Mouse (Mus musculus): ENCODE data around the gene Ckap2l. TPM values are rescaled to one million over a fixed set of nuclear protein-coding genes. Genes with fewer than 3 reads are reported as not detected.

The Ckap2l gene
- polyA plus RNA-seq, 1 experiment from 2014 or later: 47.6 TPM

- no peak for DNase-seq (ENCODE audit: low spot score)
- WGBS: 79% methylated on average over 8 of the region's 8 CpGs
- H3K9ac ChIP-seq (ENCODE audit: low read depth, low read length): no peak overlapping the region
- H3K9me3 ChIP-seq (ENCODE audit: control insufficient read depth, low read length): no peaks in the 10 kb centered on the region
- H3K4me3 ChIP-seq (ENCODE audit: low read depth, low read length): no peak overlapping the region
- no peak overlapping the region for H3K4me2 ChIP-seq (ENCODE audit: low read depth, low read length)
- H3K27ac ChIP-seq (replicated peaks; ENCODE audit: low read depth, low read length): no peak overlapping the region
- no peaks in the 10 kb centered on the region for H3K4me1 ChIP-seq (ENCODE audit: control insufficient read depth, insufficient read depth, low read length)
- no peak for ATAC-seq (ENCODE audit: low read depth)
- no peaks in the 10 kb centered on the region for H3K27me3 ChIP-seq (replicated peaks; ENCODE audit: control insufficient read depth, insufficient read depth, low read length)
- no peaks in the 10 kb centered on the region for H3K36me3 ChIP-seq (ENCODE audit: control insufficient read depth, insufficient read depth, low read length)
These were observed 23.1 kb upstream of the Ckap2l start for GRCm38 (mm10) chr2:129320033-129320605.

GRCm38 (mm10) chr2:129315831-129316230, 18.8 kb upstream of the Ckap2l start:
- DNase-seq (ENCODE audit: low spot score): no peak
- Histone ChIP-seq H3K27ac (replicated peaks; ENCODE audit: low read depth, low read length) (no peak overlapping the region), H3K9ac (ENCODE audit: low read depth, low read length) (no peak overlapping the region), H3K4me1 (ENCODE audit: control insufficient read depth, insufficient read depth, low read length) (no peaks in the 10 kb centered on the region), H3K4me3 (ENCODE audit: low read depth, low read length) (no peak overlapping the region), H3K4me2 (ENCODE audit: low read depth, low read length) (no peak overlapping the region), H3K27me3 (replicated peaks; ENCODE audit: control insufficient read depth, insufficient read depth, low read length) (no peaks in the 10 kb centered on the region), H3K9me3 (ENCODE audit: control insufficient read depth, low read length) (no peaks in the 10 kb centered on the region), H3K36me3 (ENCODE audit: control insufficient read depth, insufficient read depth, low read length) (no peaks in the 10 kb centered on the region)
- ATAC-seq (ENCODE audit: low read depth): no peak
- WGBS: 80% methylated on average over 4 of the region's 4 CpGs

- no peak overlapping the region for H3K9ac ChIP-seq (ENCODE audit: low read depth, low read length)
- 81% methylated on average over 6 of the region's 6 CpGs for WGBS
- no peak overlapping the region for H3K4me3 ChIP-seq (ENCODE audit: low read depth, low read length)
- no peaks in the 10 kb centered on the region for H3K36me3 ChIP-seq (ENCODE audit: control insufficient read depth, insufficient read depth, low read length)
- no peak overlapping the region for H3K27ac ChIP-seq (replicated peaks; ENCODE audit: low read depth, low read length)
- ATAC-seq (ENCODE audit: low read depth) (no peak), DNase-seq (ENCODE audit: low spot score) (no peak)
- no peaks in the 10 kb centered on the region for H3K4me1 ChIP-seq (ENCODE audit: control insufficient read depth, insufficient read depth, low read length)
- H3K27me3 ChIP-seq (replicated peaks; ENCODE audit: control insufficient read depth, insufficient read depth, low read length): no peaks in the 10 kb centered on the region
- no peaks in the 10 kb centered on the region for H3K9me3 ChIP-seq (ENCODE audit: control insufficient read depth, low read length)
- no peak overlapping the region for H3K4me2 ChIP-seq (ENCODE audit: low read depth, low read length)
These were observed 17.9 kb upstream of the Ckap2l start for GRCm38 (mm10) chr2:129314880-129315279.

GRCm38 (mm10) chr2:129313934-129314333, 16.9 kb upstream of the Ckap2l start:
- no peaks in the 10 kb centered on the region for H3K36me3 ChIP-seq (ENCODE audit: control insufficient read depth, insufficient read depth, low read length)
- H3K9me3 ChIP-seq (ENCODE audit: control insufficient read depth, low read length): no peaks in the 10 kb centered on the region
- H3K4me1 ChIP-seq (ENCODE audit: control insufficient read depth, insufficient read depth, low read length): no peaks in the 10 kb centered on the region
- H3K4me3 ChIP-seq (ENCODE audit: low read depth, low read length): no peak overlapping the region
- 85% methylated on average over 1 of the region's 1 CpGs for WGBS
- no peak overlapping the region for H3K9ac ChIP-seq (ENCODE audit: low read depth, low read length)
- DNase-seq (ENCODE audit: low spot score) (no peak), ATAC-seq (ENCODE audit: low read depth) (no peak)
- H3K27me3 ChIP-seq (replicated peaks; ENCODE audit: control insufficient read depth, insufficient read depth, low read length): no peaks in the 10 kb centered on the region
- no peak overlapping the region for H3K4me2 ChIP-seq (ENCODE audit: low read depth, low read length)
- no peak overlapping the region for H3K27ac ChIP-seq (replicated peaks; ENCODE audit: low read depth, low read length)

- no peak for DNase-seq (ENCODE audit: low spot score)
- ATAC-seq (ENCODE audit: low read depth): no peak
- no peak within 1 kb of the TSS for H3K27ac ChIP-seq (replicated peaks; ENCODE audit: low read depth, low read length)
- H3K9me3 ChIP-seq (ENCODE audit: control insufficient read depth, low read length): no peaks in the 10 kb centered on the region
- no peaks in the 10 kb centered on the region for H3K4me1 ChIP-seq (ENCODE audit: control insufficient read depth, insufficient read depth, low read length)
- H3K9ac ChIP-seq (ENCODE audit: low read depth, low read length): no peak within 1 kb of the TSS
- H3K4me3 ChIP-seq (ENCODE audit: low read depth, low read length): no peak within 1 kb of the TSS
- 84% methylated on average over 7 of the region's 7 CpGs for WGBS
- H3K27me3 ChIP-seq (replicated peaks; ENCODE audit: control insufficient read depth, insufficient read depth, low read length): no peaks in the 10 kb centered on the region
- H3K36me3 ChIP-seq (ENCODE audit: control insufficient read depth, insufficient read depth, low read length): no peaks in the 10 kb centered on the region
- H3K4me2 ChIP-seq (ENCODE audit: low read depth, low read length): no peak within 1 kb of the TSS
These were observed 12.8 kb upstream of the Ckap2l start, which contains the start of gene Il1a for GRCm38 (mm10) chr2:129309836-129310235. TSS of gene Il1a (minus strand) at chr2:129309972.

GRCm38 (mm10) chr2:129306020-129306419, 9.0 kb upstream of the Ckap2l start:
- H3K4me3 ChIP-seq (ENCODE audit: low read depth, low read length): no peak overlapping the region
- H3K4me2 ChIP-seq (ENCODE audit: low read depth, low read length): no peak overlapping the region
- no peaks in the 10 kb centered on the region for H3K9me3 ChIP-seq (ENCODE audit: control insufficient read depth, low read length)
- H3K36me3 ChIP-seq (ENCODE audit: control insufficient read depth, insufficient read depth, low read length): no peaks in the 10 kb centered on the region
- ATAC-seq (ENCODE audit: low read depth) (no peak), DNase-seq (ENCODE audit: low spot score) (no peak)
- no peaks in the 10 kb centered on the region for H3K27me3 ChIP-seq (replicated peaks; ENCODE audit: control insufficient read depth, insufficient read depth, low read length)
- no peaks in the 10 kb centered on the region for H3K4me1 ChIP-seq (ENCODE audit: control insufficient read depth, insufficient read depth, low read length)
- 70% methylated on average over 4 of the region's 4 CpGs for WGBS
- no peak overlapping the region for H3K27ac ChIP-seq (replicated peaks; ENCODE audit: low read depth, low read length)
- no peak overlapping the region for H3K9ac ChIP-seq (ENCODE audit: low read depth, low read length)

- ATAC-seq (ENCODE audit: low read depth) (peak; percentile 56), DNase-seq (ENCODE audit: low spot score) (peak; percentile 65)
- Histone ChIP-seq H3K4me1 (ENCODE audit: control insufficient read depth, insufficient read depth, low read length) (peaks cover 12% of the 10 kb centered on the region), H3K4me3 (ENCODE audit: low read depth, low read length) (peak overlapping the region; percentile 88), H3K36me3 (ENCODE audit: control insufficient read depth, insufficient read depth, low read length) (no peaks in the 10 kb centered on the region), H3K9ac (ENCODE audit: low read depth, low read length) (peak overlapping the region; percentile 74), H3K27me3 (replicated peaks; ENCODE audit: control insufficient read depth, insufficient read depth, low read length) (no peaks in the 10 kb centered on the region), H3K4me2 (ENCODE audit: low read depth, low read length) (peak overlapping the region; percentile 84), H3K9me3 (ENCODE audit: control insufficient read depth, low read length) (no peaks in the 10 kb centered on the region), H3K27ac (replicated peaks; ENCODE audit: low read depth, low read length) (peak overlapping the region; percentile 93)
- WGBS: 5% methylated on average over 10 of the region's 10 CpGs
These were observed 574 bp upstream of the Ckap2l start for GRCm38 (mm10) chr2:129297589-129297982.

GRCm38 (mm10) chr2:129296086-129296485, 926 bp downstream of the Ckap2l start:
- H3K27ac ChIP-seq (replicated peaks; ENCODE audit: low read depth, low read length): no peak overlapping the region; the same call in 1 of the 2 replicates
- DNase-seq (ENCODE audit: low spot score) (no peak), ATAC-seq (ENCODE audit: low read depth) (no peak)

GRCm38 (mm10) chr2:129295075-129295474, 1.9 kb downstream of the Ckap2l start:
- Histone ChIP-seq H3K4me2 (ENCODE audit: low read depth, low read length) (no peak overlapping the region), H3K9ac (ENCODE audit: low read depth, low read length) (no peak overlapping the region)
- WGBS: 90% methylated on average over 5 of the region's 5 CpGs

More at GRCm38 (mm10) chr2:129296086-129296485, 926 bp downstream of the Ckap2l start:
- H3K27me3 ChIP-seq (replicated peaks; ENCODE audit: control insufficient read depth, insufficient read depth, low read length): no peaks in the 10 kb centered on the region
- peak overlapping the region; percentile 82 for H3K9ac ChIP-seq (ENCODE audit: low read depth, low read length)
- 53% methylated on average over 5 of the region's 5 CpGs for WGBS
- no peaks in the 10 kb centered on the region for H3K9me3 ChIP-seq (ENCODE audit: control insufficient read depth, low read length)
- peak overlapping the region; percentile 88 for H3K4me3 ChIP-seq (ENCODE audit: low read depth, low read length)
- no peaks in the 10 kb centered on the region for H3K36me3 ChIP-seq (ENCODE audit: control insufficient read depth, insufficient read depth, low read length)
- H3K4me1 ChIP-seq (ENCODE audit: control insufficient read depth, insufficient read depth, low read length): peaks cover 12% of the 10 kb centered on the region
- H3K4me2 ChIP-seq (ENCODE audit: low read depth, low read length): peak overlapping the region; percentile 81

More at GRCm38 (mm10) chr2:129295075-129295474, 1.9 kb downstream of the Ckap2l start:
- H3K36me3 ChIP-seq (ENCODE audit: control insufficient read depth, insufficient read depth, low read length): peaks cover under 1% of the 10 kb centered on the region; the same call in 1 of the 2 replicates
- ATAC-seq (ENCODE audit: low read depth) (no peak), DNase-seq (ENCODE audit: low spot score) (no peak)
- no peak overlapping the region for H3K27ac ChIP-seq (replicated peaks; ENCODE audit: low read depth, low read length)
- no peaks in the 10 kb centered on the region for H3K9me3 ChIP-seq (ENCODE audit: control insufficient read depth, low read length)
- H3K4me3 ChIP-seq (ENCODE audit: low read depth, low read length): no peak overlapping the region
- no peaks in the 10 kb centered on the region for H3K27me3 ChIP-seq (replicated peaks; ENCODE audit: control insufficient read depth, insufficient read depth, low read length)
- H3K4me1 ChIP-seq (ENCODE audit: control insufficient read depth, insufficient read depth, low read length): peaks cover 12% of the 10 kb centered on the region
